Mouse (Mus musculus): ENCODE results near the gene Dgkz. TPM values are rescaled to one million over a fixed set of nuclear protein-coding genes. Genes with fewer than 3 reads are reported as not detected.
A peak's percentile ranks its signal among the peaks of the same experiment; 100 is the strongest.

Gene Dgkz
- total and polyA plus RNA-seq, 2 experiments from 2014 or later, result 36.6 to 144 TPM

DNA sequence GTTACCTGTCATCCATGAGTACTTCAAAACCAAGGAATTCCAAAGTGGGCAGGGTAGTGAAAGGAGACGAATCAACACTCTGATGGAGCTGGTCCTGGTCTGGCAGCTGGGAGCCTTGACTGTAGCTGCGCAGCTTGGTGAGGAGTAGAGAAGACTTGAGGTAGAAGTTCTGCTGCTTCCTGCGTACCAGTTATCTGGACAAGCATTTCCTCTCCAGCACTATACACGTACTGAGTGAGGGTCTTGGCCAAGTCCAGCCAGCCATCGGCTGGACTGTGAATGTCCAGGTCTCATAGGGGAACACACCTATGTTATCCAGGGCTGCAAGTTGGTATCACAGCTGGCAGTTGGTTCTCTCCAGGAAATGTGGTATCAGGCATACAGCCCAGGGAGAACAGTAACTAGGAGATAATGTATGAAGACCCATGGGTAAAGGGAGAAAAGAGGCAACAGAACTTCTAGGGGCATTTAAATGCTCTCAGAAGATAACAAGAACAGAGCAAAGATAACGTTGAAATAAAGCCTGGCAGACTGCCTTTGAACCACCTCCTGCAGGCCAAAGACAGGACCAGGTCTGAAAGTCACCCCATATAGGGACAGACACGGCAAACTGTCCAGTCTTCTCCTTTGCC, 59.2 kb downstream of the Dgkz start:
- Histone ChIP-seq H3K9me3 (ENCODE audit: low read length) (no peaks in the 10 kb centered on the region), H3K4me2 (ENCODE audit: low read depth, low read length, poor library complexity, severe bottlenecking) (no peak overlapping the region), H3K4me1 (ENCODE audit: insufficient read depth, low read length) (no peaks in the 10 kb centered on the region), H3K27ac (ENCODE audit: low read depth, low read length) (no peak overlapping the region), H3K27me3 (ENCODE audit: insufficient read depth, low read length) (peaks cover 4% of the 10 kb centered on the region; the same call in 1 of the 2 replicates), H3K36me3 (ENCODE audit: insufficient read depth, low read length) (peaks cover 52% of the 10 kb centered on the region), H3K4me3 (ENCODE audit: low read depth, low read length) (no peak overlapping the region), H3K9ac (replicated peaks; ENCODE audit: low read length, poor library complexity, severe bottlenecking) (no peak overlapping the region)
- ATAC-seq (ENCODE audit: low FRiP score), result no peak
- TF ChIP-seq CTCF (IDR thresholded peaks at IDR 0.05), result no peak
- WGBS, result 93% methylated on average over 7 of the region's 7 CpGs
- DNase-seq (ENCODE audit: low spot score), result no peak

DNA sequence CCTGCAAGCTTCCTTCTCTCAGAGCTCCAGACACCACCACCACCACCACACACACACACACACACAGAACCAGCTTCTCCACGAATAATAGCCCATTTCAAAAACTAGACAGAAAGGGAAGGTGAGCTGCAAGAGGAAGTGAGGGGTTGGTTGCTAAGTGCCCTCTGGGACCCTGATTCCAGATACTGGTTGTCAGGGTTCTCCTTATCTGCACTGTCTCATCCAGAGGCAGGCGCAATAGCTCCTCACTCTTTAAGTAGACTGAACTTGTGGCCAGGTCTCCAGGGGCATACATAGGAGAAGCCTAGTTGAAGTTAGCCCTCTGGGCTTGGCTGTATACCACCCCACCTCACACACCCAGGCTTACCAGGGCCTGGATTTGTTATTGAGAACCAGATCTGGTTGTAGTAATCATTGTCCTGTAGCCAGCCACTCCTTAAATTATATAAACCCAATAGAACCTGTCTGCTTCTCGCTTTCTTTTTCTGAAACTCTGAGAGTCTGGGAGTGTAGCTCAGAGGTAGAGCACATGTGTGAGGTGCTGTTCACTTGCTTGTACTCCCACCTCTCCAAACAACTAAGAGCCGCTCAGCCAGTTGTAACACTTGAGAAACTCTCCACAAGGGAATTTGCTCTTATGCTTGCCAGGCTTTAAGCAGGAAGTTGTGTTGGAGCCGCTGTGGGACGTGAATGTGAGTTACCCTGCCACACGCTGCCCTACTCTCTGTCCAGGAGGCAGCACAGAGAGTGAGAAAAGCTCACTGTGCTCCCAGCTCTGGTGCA, 62.1 kb downstream of the Dgkz start:
- Histone ChIP-seq H3K4me2 (ENCODE audit: low read depth, low read length, poor library complexity, severe bottlenecking) (no peak overlapping the region), H3K27me3 (ENCODE audit: insufficient read depth, low read length) (no peaks in the 10 kb centered on the region), H3K4me3 (ENCODE audit: low read depth, low read length) (no peak overlapping the region), H3K9ac (replicated peaks; ENCODE audit: low read length, poor library complexity, severe bottlenecking) (no peak overlapping the region), H3K27ac (ENCODE audit: low read depth, low read length) (no peak overlapping the region), H3K36me3 (ENCODE audit: insufficient read depth, low read length) (peaks cover 66% of the 10 kb centered on the region), H3K9me3 (ENCODE audit: low read length) (no peaks in the 10 kb centered on the region), H3K4me1 (ENCODE audit: insufficient read depth, low read length) (no peaks in the 10 kb centered on the region)
- 87% methylated on average over 7 of the region's 7 CpGs for WGBS
- TF ChIP-seq CTCF (IDR thresholded peaks at IDR 0.05), result no peak
- ATAC-seq (ENCODE audit: low FRiP score), result no peak
- no peak for DNase-seq (ENCODE audit: low spot score)

DNA sequence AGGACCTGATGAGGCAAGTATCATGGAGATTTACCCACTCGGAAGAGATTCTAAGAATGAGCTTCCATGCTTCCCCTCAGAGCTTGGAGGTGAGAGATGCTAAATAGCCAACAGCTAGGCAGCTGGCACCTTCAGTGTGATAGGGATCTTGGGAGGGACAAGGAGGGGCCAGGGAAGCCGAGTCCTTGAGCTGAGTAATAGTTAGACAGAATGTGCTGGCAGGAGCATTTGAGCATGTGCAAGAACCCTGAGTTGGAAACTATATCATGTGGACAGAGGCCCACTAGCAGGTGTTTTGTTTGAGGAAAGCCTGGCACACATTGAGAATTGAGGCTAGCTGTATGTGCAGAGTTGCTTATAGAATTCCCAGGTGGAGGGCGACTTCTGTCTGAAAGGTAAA, 63.0 kb downstream of the Dgkz start:
- H3K9me3 ChIP-seq (ENCODE audit: low read length), result no peaks in the 10 kb centered on the region
- ATAC-seq (ENCODE audit: low FRiP score) (no peak), DNase-seq (ENCODE audit: low spot score) (no peak)
- peaks cover 57% of the 10 kb centered on the region for H3K36me3 ChIP-seq (ENCODE audit: insufficient read depth, low read length)
- H3K9ac ChIP-seq (replicated peaks; ENCODE audit: low read length, poor library complexity, severe bottlenecking), result no peak overlapping the region
- no peak for TF ChIP-seq CTCF (IDR thresholded peaks at IDR 0.05)
- H3K4me3 ChIP-seq (ENCODE audit: low read depth, low read length), result no peak overlapping the region
- no peak overlapping the region for H3K27ac ChIP-seq (ENCODE audit: low read depth, low read length)
- WGBS, result 82% methylated on average over 3 of the region's 3 CpGs
- no peaks in the 10 kb centered on the region for H3K27me3 ChIP-seq (ENCODE audit: insufficient read depth, low read length)
- no peaks in the 10 kb centered on the region for H3K4me1 ChIP-seq (ENCODE audit: insufficient read depth, low read length)
- no peak overlapping the region for H3K4me2 ChIP-seq (ENCODE audit: low read depth, low read length, poor library complexity, severe bottlenecking)

DNA sequence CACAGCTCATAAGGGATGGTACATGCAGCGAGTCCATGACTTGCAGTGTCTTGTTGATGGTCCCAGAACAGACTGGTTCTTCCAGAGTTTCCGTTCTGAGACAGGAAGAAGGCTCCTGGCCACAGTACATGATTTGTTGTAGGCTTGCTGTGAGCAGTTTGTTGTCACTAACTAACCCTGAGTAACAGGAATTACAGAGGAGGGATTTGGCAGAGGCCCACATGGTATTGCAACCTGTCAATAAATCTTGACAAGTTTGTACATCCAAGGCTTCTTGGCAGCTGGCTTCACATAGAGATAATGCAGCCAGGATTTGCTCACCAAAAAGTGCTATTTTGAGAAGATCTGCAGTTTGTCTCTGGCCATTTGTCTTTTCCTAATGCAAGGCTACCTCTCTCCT, 69.5 kb downstream of the Dgkz start:
- Histone ChIP-seq H3K4me3 (ENCODE audit: low read depth, low read length) (no peak overlapping the region), H3K9ac (replicated peaks; ENCODE audit: low read length, poor library complexity, severe bottlenecking) (no peak overlapping the region), H3K27ac (ENCODE audit: low read depth, low read length) (no peak overlapping the region), H3K27me3 (ENCODE audit: insufficient read depth, low read length) (no peaks in the 10 kb centered on the region), H3K4me2 (ENCODE audit: low read depth, low read length, poor library complexity, severe bottlenecking) (no peak overlapping the region), H3K36me3 (ENCODE audit: insufficient read depth, low read length) (peaks cover 20% of the 10 kb centered on the region; the same call in 1 of the 2 replicates), H3K4me1 (ENCODE audit: insufficient read depth, low read length) (no peaks in the 10 kb centered on the region), H3K9me3 (ENCODE audit: low read length) (no peaks in the 10 kb centered on the region)
- DNase-seq (ENCODE audit: low spot score) (no peak), ATAC-seq (ENCODE audit: low FRiP score) (no peak)
- WGBS, result 98% methylated on average over 2 of the region's 2 CpGs
- no peak for TF ChIP-seq CTCF (IDR thresholded peaks at IDR 0.05)

DNA sequence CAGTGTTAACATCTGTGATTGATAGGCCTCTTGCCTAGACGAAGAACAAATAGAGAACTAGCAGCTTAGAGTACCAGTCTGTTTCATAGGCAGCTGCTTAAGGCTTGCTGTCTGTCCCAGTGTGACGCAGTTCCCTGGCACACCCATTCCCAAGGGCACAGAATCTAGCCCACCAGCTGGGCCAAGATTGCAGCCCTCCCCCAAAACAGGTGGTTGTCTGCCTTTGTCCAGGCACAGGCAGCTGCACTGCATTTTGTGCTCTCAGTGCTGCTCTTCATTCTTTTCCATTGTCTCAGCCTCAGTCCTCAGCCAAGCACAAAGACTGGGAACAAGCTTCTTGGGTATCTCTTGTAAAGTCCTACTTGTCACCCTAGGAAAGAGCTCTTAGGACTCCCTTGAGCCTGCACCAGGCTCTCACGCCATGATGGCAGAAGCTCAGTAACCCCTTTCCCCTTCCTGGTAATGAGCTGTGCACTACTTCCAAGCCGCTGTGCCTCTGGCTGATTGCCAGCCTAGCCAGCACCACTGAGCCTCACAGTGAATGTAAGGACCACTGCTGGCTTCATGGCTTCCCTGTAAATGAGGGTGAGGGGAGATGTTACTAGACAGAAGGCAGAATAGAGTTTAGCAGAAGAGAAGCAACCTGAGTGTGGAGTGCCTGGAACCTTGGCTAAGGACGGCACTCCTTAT, 70.9 kb downstream of the Dgkz start:
- Histone ChIP-seq H3K9me3 (ENCODE audit: low read length) (no peaks in the 10 kb centered on the region), H3K4me1 (ENCODE audit: insufficient read depth, low read length) (no peaks in the 10 kb centered on the region), H3K4me3 (ENCODE audit: low read depth, low read length) (no peak overlapping the region), H3K27ac (ENCODE audit: low read depth, low read length) (no peak overlapping the region), H3K4me2 (ENCODE audit: low read depth, low read length, poor library complexity, severe bottlenecking) (no peak overlapping the region), H3K9ac (replicated peaks; ENCODE audit: low read length, poor library complexity, severe bottlenecking) (no peak overlapping the region), H3K36me3 (ENCODE audit: insufficient read depth, low read length) (peaks cover 10% of the 10 kb centered on the region; the same call in 1 of the 2 replicates), H3K27me3 (ENCODE audit: insufficient read depth, low read length) (no peaks in the 10 kb centered on the region)
- ATAC-seq (ENCODE audit: low FRiP score) (peak; percentile 31; the same call in 1 of the 2 replicates), DNase-seq (ENCODE audit: low spot score) (peak; percentile 35)
- TF ChIP-seq CTCF (IDR thresholded peaks at IDR 0.05), result no peak
- 47% methylated on average over 5 of the region's 5 CpGs for WGBS

All from midbrain, postnatal 0 days (tissue).